Mouse (Mus musculus) liver, postnatal 0 days (tissue): ENCODE data around the gene Brk1.

Experiments
- CTCF ChIP-seq: sonication (generic); IDR thresholded peaks from 2 replicates; pipeline ENCODE4 v1.5.1; 2016; ENCODE audit warnings: antibody characterized with exemption, low read depth
- EP300 ChIP-seq: IDR thresholded peaks from 2 replicates; pipeline ENCODE4 v1.6.1; 2016; ENCODE audit warnings: antibody characterized with exemption, low read depth, mild to moderate bottlenecking

- TF ChIP-seq CTCF = peak; percentile 70
- TF ChIP-seq EP300 = no peak
Observed at GRCm38 (mm10) chr6:113604432-113605223, at the start of gene Brk1.
